Mouse (Mus musculus) embryonic fibroblast, embryonic 13.5 days (primary cell): Measurements from ENCODE around the gene Abcd3.

ENCODE experiments used
- CTCF ChIP-seq: IDR thresholded peaks from 2 replicates; pipeline ENCODE4 v1.5.1; 2011; ENCODE audit warnings: mild to moderate bottlenecking, control low read depth, low read length, moderate library complexity, borderline replicate concordance; ENCODE audit not compliant: insufficient read depth
- POLR2A ChIP-seq: IDR thresholded peaks from 2 replicates; pipeline ENCODE4 v1.6.1; 2011; ENCODE audit warnings: low read depth, mild to moderate bottlenecking, control low read depth, low read length, moderate library complexity

DNA sequence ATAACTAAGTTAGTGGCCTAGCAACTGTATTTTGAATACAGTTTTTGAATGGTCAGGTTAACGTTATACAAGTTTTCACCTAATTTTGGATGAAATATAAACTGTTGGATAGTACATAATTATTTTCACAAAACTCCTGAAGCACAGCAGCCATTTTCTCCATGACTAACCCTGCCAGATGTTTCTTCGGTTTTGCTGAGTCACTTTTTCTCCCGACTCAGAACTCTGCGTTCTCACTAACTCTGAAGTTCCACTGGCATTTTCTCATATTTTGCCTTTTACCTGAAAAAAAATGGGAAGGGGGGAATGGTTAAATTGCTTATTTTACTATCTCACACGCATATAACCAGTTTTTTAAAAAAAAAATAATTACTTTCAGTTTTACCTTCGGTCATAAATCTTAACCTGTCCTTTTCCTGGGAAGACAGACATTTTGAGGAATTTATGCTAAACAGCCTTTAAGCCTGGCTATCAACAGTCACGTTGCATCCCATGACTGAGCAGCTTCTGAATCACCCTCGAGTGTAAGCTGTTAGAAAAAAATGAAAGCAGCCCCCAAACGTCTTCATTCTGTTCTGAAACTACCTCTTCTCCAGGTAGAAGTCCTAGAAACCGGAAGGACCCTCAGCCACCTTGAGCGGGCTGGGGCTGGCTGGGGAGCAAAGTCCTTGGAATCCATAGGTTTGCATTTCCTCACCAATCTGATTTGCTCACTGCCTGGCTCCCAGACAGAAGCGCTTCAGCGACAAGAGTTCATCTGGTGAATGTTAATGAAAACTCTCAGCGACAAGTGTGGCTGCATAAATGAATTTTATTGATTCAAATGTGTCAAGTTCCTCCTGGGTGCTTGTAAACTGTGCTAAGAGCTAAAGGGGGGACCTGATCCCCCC is 94.1 kb downstream of the Abcd3 start:
- TF ChIP-seq CTCF (no peak), POLR2A (no peak)
